Mouse (Mus musculus) lung, adult 2 months (tissue): ENCODE results near the gene Trcg1.
"Not testable (repeated sequence)": the region's sequence is repeated elsewhere in the genome, so short reads cannot be mapped to it uniquely, and the experiment has no call there.

Source experiments
- CTCF ChIP-seq: fragments of 200-500 bp; IDR thresholded peaks from 2 replicates; pipeline ENCODE4 v1.5.1; 2011; ENCODE audit warnings: mild to moderate bottlenecking, low read length, control low read depth; ENCODE audit not compliant: insufficient read depth
- POLR2A ChIP-seq: fragments of 200-500 bp; IDR thresholded peaks from 2 replicates; pipeline ENCODE4 v1.6.1; 2011; ENCODE audit warnings: low read depth, mild to moderate bottlenecking, control low read depth, low read length, borderline replicate concordance; ENCODE audit errors: extremely low read depth

DNA sequence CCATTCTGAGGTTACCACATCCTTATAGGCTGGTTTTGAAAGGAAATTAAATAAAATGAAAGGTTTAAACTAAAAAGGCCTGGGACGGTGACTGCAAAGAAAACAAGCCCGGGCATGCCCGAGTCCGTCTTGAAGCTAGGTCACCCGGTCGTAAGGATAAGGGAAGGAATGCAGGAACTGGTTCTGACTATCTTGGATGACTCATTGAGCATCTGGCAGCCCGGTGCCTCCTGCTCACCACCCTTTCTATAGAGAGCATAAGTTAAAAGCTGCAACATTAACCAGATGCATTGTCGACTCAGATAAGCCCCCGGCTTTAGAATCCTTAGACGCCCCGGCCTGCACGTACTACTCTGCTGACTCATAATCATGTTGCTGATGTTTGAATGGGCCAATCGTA is 32.8 kb upstream of the Trcg1 start:
- not testable (repeated sequence) for TF ChIP-seq CTCF, POLR2A
